Mouse (Mus musculus): ENCODE measurements around the gene Rasgrf2. TPM values are rescaled to one million over a fixed set of nuclear protein-coding genes. Genes with fewer than 3 reads are reported as not detected.

Gene Rasgrf2
- polyA plus RNA-seq, 1 experiment from 2014 or later, result 0.05 TPM

- H3K4me1 ChIP-seq (ENCODE audit: insufficient read depth), result no peaks in the 10 kb centered on the region
- H3K36me3 ChIP-seq (replicated peaks; ENCODE audit: insufficient read depth, low read length), result no peaks in the 10 kb centered on the region
- H3K27ac ChIP-seq (ENCODE audit: low read depth), result no peak overlapping the region
- DNase-seq (no peak), ATAC-seq (no peak)
- no peak overlapping the region for H3K9ac ChIP-seq (replicated peaks)
- WGBS (ENCODE audit: insufficient replicate concordance), result 80% methylated on average over 7 of the region's 7 CpGs
- no peak for TF ChIP-seq CTCF (IDR thresholded peaks at IDR 0.05; ENCODE audit: low read depth)
- no peak for TF ChIP-seq EP300 (IDR thresholded peaks at IDR 0.05; ENCODE audit: low read depth)
- H3K4me2 ChIP-seq (ENCODE audit: low read depth, low read length), result no peak overlapping the region
- no peak overlapping the region for H3K4me3 ChIP-seq (ENCODE audit: low read depth, low read length)
- H3K9me3 ChIP-seq (ENCODE audit: low read length), result 0 out of 2 replicates have a peak, but pooled peaks cover 3% of the 10 kb centered on the region
- no peaks in the 10 kb centered on the region for H3K27me3 ChIP-seq (ENCODE audit: insufficient read depth, low read length)
Measured at GRCm38 (mm10) chr13:91988378-91988777, 143.1 kb downstream of the Rasgrf2 start.

DNA sequence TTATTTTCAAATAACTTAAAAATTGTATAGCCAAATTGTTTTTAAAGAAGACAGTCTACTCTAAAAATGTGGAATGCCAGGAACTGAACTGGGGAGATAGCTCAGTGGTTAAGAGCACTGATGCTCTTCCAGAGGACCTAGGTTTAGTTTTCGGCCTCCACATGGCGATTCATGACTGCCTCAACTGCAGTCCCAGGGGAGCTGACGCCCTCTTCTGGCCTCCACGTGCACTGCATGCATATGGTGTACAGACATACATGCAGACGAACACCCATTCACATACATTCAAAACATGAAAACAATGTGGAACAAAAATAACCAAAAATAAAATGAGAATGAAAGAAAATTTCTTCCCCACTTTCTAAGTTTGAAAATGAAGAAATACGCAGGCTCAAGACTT is 144.5 kb downstream of the Rasgrf2 start:
- Histone ChIP-seq H3K4me3 (ENCODE audit: low read depth, low read length) (no peak overlapping the region), H3K27ac (ENCODE audit: low read depth) (no peak overlapping the region), H3K4me2 (ENCODE audit: low read depth, low read length) (no peak overlapping the region), H3K9me3 (ENCODE audit: low read length) (no peaks in the 10 kb centered on the region), H3K9ac (replicated peaks) (no peak overlapping the region), H3K27me3 (ENCODE audit: insufficient read depth, low read length) (no peaks in the 10 kb centered on the region), H3K4me1 (ENCODE audit: insufficient read depth) (no peaks in the 10 kb centered on the region), H3K36me3 (replicated peaks; ENCODE audit: insufficient read depth, low read length) (no peaks in the 10 kb centered on the region)
- DNase-seq, result no peak
- WGBS (ENCODE audit: insufficient replicate concordance), result 81% methylated on average over 6 of the region's 6 CpGs
- ATAC-seq, result no peak
- TF ChIP-seq EP300 (IDR thresholded peaks at IDR 0.05; ENCODE audit: low read depth), result no peak
- TF ChIP-seq CTCF (IDR thresholded peaks at IDR 0.05; ENCODE audit: low read depth), result peak; percentile 19; the same call in 1 of the 2 replicates

GRCm38 (mm10) chr13:91985915-91986589 is 145.4 kb downstream of the Rasgrf2 start:
- Histone ChIP-seq H3K27me3 (ENCODE audit: insufficient read depth, low read length) (no peaks in the 10 kb centered on the region), H3K36me3 (replicated peaks; ENCODE audit: insufficient read depth, low read length) (no peaks in the 10 kb centered on the region), H3K9me3 (ENCODE audit: low read length) (no peaks in the 10 kb centered on the region), H3K9ac (replicated peaks) (no peak overlapping the region), H3K4me3 (ENCODE audit: low read depth, low read length) (no peak overlapping the region), H3K27ac (ENCODE audit: low read depth) (no peak overlapping the region), H3K4me1 (ENCODE audit: insufficient read depth) (no peaks in the 10 kb centered on the region), H3K4me2 (ENCODE audit: low read depth, low read length) (no peak overlapping the region)
- TF ChIP-seq EP300 (IDR thresholded peaks at IDR 0.05; ENCODE audit: low read depth) (no peak), CTCF (IDR thresholded peaks at IDR 0.05; ENCODE audit: low read depth) (no peak)
- ATAC-seq, result no peak
- 61% methylated on average over 7 of the region's 7 CpGs for WGBS (ENCODE audit: insufficient replicate concordance)
- DNase-seq, result no peak

GRCm38 (mm10) chr13:91985019-91985418 is 146.4 kb downstream of the Rasgrf2 start:
- no peak overlapping the region for H3K27ac ChIP-seq (ENCODE audit: low read depth)
- no peaks in the 10 kb centered on the region for H3K4me1 ChIP-seq (ENCODE audit: insufficient read depth)
- H3K9ac ChIP-seq (replicated peaks), result no peak overlapping the region
- H3K27me3 ChIP-seq (ENCODE audit: insufficient read depth, low read length), result no peaks in the 10 kb centered on the region
- H3K36me3 ChIP-seq (replicated peaks; ENCODE audit: insufficient read depth, low read length), result no peaks in the 10 kb centered on the region
- no peak overlapping the region for H3K4me2 ChIP-seq (ENCODE audit: low read depth, low read length)
- H3K9me3 ChIP-seq (ENCODE audit: low read length), result no peaks in the 10 kb centered on the region
- no peak for ATAC-seq
- no peak overlapping the region for H3K4me3 ChIP-seq (ENCODE audit: low read depth, low read length)
- no peak for DNase-seq
- no peak for TF ChIP-seq CTCF (IDR thresholded peaks at IDR 0.05; ENCODE audit: low read depth)
- TF ChIP-seq EP300 (IDR thresholded peaks at IDR 0.05; ENCODE audit: low read depth), result no peak

- Histone ChIP-seq H3K4me2 (ENCODE audit: low read depth, low read length) (no peak overlapping the region), H3K9me3 (ENCODE audit: low read length) (no peaks in the 10 kb centered on the region), H3K27me3 (ENCODE audit: insufficient read depth, low read length) (no peaks in the 10 kb centered on the region), H3K36me3 (replicated peaks; ENCODE audit: insufficient read depth, low read length) (no peaks in the 10 kb centered on the region), H3K27ac (ENCODE audit: low read depth) (no peak overlapping the region), H3K4me1 (ENCODE audit: insufficient read depth) (no peaks in the 10 kb centered on the region), H3K9ac (replicated peaks) (no peak overlapping the region), H3K4me3 (ENCODE audit: low read depth, low read length) (no peak overlapping the region)
- no peak for ATAC-seq
- DNase-seq, result no peak
- no peak for TF ChIP-seq EP300 (IDR thresholded peaks at IDR 0.05; ENCODE audit: low read depth)
- TF ChIP-seq CTCF (IDR thresholded peaks at IDR 0.05; ENCODE audit: low read depth), result no peak
- 66% methylated on average over 3 of the region's 3 CpGs for WGBS (ENCODE audit: insufficient replicate concordance)
Measured at GRCm38 (mm10) chr13:91982080-91982479, 149.4 kb downstream of the Rasgrf2 start.

GRCm38 (mm10) chr13:91981414-91981813 is 150.0 kb downstream of the Rasgrf2 start:
- TF ChIP-seq EP300 (IDR thresholded peaks at IDR 0.05; ENCODE audit: low read depth), result no peak
- no peak for TF ChIP-seq CTCF (IDR thresholded peaks at IDR 0.05; ENCODE audit: low read depth)
- WGBS (ENCODE audit: insufficient replicate concordance), result 84% methylated on average over 1 of the region's 1 CpGs
- ATAC-seq (no peak), DNase-seq (no peak)
- H3K27me3 ChIP-seq (ENCODE audit: insufficient read depth, low read length), result no peaks in the 10 kb centered on the region
- no peaks in the 10 kb centered on the region for H3K4me1 ChIP-seq (ENCODE audit: insufficient read depth)
- no peak overlapping the region for H3K4me2 ChIP-seq (ENCODE audit: low read depth, low read length)
- no peak overlapping the region for H3K27ac ChIP-seq (ENCODE audit: low read depth)
- no peaks in the 10 kb centered on the region for H3K9me3 ChIP-seq (ENCODE audit: low read length)
- H3K9ac ChIP-seq (replicated peaks), result no peak overlapping the region
- no peaks in the 10 kb centered on the region for H3K36me3 ChIP-seq (replicated peaks; ENCODE audit: insufficient read depth, low read length)
- no peak overlapping the region for H3K4me3 ChIP-seq (ENCODE audit: low read depth, low read length)

Measured in liver, postnatal 0 days (tissue).